ENCODE assay signal across 9 mouse cellular contexts in the genomic region with DNA sequence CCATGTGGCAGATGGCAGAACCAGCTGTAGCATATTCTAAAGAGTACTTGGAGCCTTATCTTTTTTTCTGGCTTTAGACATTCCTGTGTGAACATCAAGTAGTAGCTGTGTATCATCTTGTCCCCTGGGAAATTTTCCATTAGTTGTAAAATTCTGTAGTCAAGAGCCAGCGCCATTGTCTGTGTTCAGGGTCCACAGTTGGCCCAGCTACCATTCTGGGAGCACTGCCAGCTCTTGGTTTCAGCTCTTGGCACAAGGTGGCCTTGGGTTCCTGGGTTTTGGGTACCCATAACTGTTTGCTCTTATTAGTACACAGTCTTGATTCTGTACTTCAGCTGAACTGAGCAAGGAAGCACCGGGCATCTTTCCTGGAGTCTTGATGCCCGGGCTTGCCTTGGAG.
DNase-seq lines count a peak whose midpoint lies in the region; ATAC-seq lines count a peak whose summit lies in the region.
"Had no signal": no experiment of that assay in that cellular context is flagged by ENCODE, and none has a peak within 500 bp of the region (broad histone marks: within the 10 kb centered on the region; RNA-seq: fewer than 3 reads in every experiment).

No protein-coding gene starts in this region.

- DNase-seq in heart, postnatal 4 days, result peak; percentile 41
- no peak for DNase-seq in heart, adult 8-10 months (ENCODE audit: low spot score)
- DNase-seq in ovary, postnatal 36 days (ENCODE audit: low spot score), result peak; percentile 39
- DNase-seq in ovary, postnatal 14 days (ENCODE audit: low spot score), result no peak
- DNase-seq in cerebellum, postnatal 14 days, result peak; percentile 79 to 82
- DNase-seq in thymus, adult 18-20 months, result no peak
- DNase-seq in kidney, adult 8-10 months, result no peak
- DNase-seq: kidney, postnatal 4 days had no signal

- no peak for ATAC-seq in megakaryocyte-erythroid progenitor cell, adult 5-6 weeks (replicated peaks; ENCODE audit: low FRiP score, low TSS enrichment, poor library complexity, severe bottlenecking)

Comparison
In these comparisons a context has a peak if more than half of its experiments do, and no peak if none do; other contexts are left out.
1. DNase-seq: peak in heart, postnatal 4 days (single experiment), ovary, postnatal 36 days (single experiment) and cerebellum, postnatal 14 days (2 of 2); none in heart, adult 8-10 months (single experiment), ovary, postnatal 14 days (single experiment), thymus, adult 18-20 months (0 of 2) and kidney, adult 8-10 months (0 of 2).